Mouse (Mus musculus): ENCODE measurements at regions not wholly inside any gene's neighbourhood (a gene's known extent, or its start where the extent isn't known, plus 50 kb on each side); places are given as distances from the start of the nearest gene placed in this dataset.

DNA sequence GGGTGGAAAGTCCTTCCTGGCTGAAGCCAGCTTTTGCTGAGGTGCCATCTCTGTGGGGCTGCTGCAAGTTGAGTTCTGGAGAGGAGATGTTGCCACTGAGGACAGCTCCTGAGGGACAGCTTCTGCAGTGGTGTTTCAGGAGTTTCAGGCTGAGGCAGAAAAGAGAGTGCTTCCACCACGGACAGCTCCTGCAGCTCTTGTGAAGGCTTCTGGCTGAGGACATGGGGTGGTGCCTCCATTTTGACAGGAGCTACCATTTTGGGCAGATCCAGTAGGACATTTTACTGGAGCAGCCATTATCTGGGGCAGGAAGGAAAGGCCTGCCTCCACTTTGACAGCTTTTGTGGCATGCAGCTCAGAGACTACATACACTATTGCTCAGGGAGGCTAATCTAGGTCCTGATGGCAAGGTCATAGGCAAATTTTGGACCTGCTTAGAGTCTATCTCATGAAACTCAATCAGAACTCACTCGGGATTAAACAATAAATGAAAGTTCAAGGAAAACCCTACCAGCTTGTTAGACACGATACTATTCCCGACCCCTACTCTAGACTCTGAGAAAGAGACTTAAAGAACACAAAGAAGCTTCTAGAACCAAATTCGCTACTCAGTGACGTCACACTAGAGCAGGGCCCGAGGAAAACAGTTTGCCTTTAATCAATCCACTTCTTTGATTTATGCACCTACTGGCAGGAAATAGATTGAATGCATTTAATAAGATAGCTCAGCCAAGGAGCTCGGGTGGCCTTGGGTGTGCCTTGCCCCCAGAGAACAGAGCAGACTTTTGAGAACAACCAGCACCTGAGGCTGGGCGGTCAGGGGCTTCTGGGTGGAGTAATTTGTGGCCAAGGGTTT is 130.7 kb downstream of the Med10 start:
- Histone ChIP-seq H3K27ac (replicated peaks; ENCODE audit: insufficient read depth, low read depth, low read length) (no peak overlapping the region), H3K36me3 (ENCODE audit: control insufficient read depth, insufficient read depth, low read length) (no peaks in the 10 kb centered on the region), H3K79me2 (ENCODE audit: control insufficient read depth, insufficient read depth, low read length) (no peaks in the 10 kb centered on the region), H3K4me3 (ENCODE audit: insufficient read depth, low read depth, low read length) (no peak overlapping the region), H3K9ac (ENCODE audit: low read depth, low read length) (no peak overlapping the region), H3K27me3 (ENCODE audit: control insufficient read depth, insufficient read depth, low read length) (no peaks in the 10 kb centered on the region), H3K4me1 (ENCODE audit: control insufficient read depth, insufficient read depth, low read length) (no peaks in the 10 kb centered on the region)
- TF ChIP-seq CTCF (IDR thresholded peaks at IDR 0.05; ENCODE audit: low read depth, low read length), result no peak
- TF ChIP-seq POLR2A (IDR thresholded peaks at IDR 0.05; ENCODE audit: extremely low read depth, insufficient read depth, low read length), result no peak
- DNase-seq (ENCODE audit: extremely low read depth, low read depth, low spot score), result no peak
- WGBS, result 71% methylated on average over 9 of the region's 9 CpGs

- Histone ChIP-seq H3K27ac (replicated peaks; ENCODE audit: insufficient read depth, low read depth, low read length) (no peak overlapping the region), H3K4me1 (ENCODE audit: control insufficient read depth, insufficient read depth, low read length) (no peaks in the 10 kb centered on the region), H3K27me3 (ENCODE audit: control insufficient read depth, insufficient read depth, low read length) (no peaks in the 10 kb centered on the region), H3K4me3 (ENCODE audit: insufficient read depth, low read depth, low read length) (no peak overlapping the region), H3K79me2 (ENCODE audit: control insufficient read depth, insufficient read depth, low read length) (no peaks in the 10 kb centered on the region), H3K36me3 (ENCODE audit: control insufficient read depth, insufficient read depth, low read length) (no peaks in the 10 kb centered on the region), H3K9ac (ENCODE audit: low read depth, low read length) (no peak overlapping the region)
- 74% methylated on average over 6 of the region's 6 CpGs for WGBS
- no peak for DNase-seq (ENCODE audit: extremely low read depth, low read depth, low spot score)
- TF ChIP-seq POLR2A (IDR thresholded peaks at IDR 0.05; ENCODE audit: extremely low read depth, insufficient read depth, low read length), result no peak
Observed at GRCm38 (mm10) chr13:69933551-69933845, 131.3 kb downstream of the Med10 start.

- H3K4me3 ChIP-seq (ENCODE audit: insufficient read depth, low read depth, low read length), result no peak overlapping the region
Observed at GRCm38 (mm10) chr13:69939791-69940190, 137.6 kb downstream of the Med10 start.

DNA sequence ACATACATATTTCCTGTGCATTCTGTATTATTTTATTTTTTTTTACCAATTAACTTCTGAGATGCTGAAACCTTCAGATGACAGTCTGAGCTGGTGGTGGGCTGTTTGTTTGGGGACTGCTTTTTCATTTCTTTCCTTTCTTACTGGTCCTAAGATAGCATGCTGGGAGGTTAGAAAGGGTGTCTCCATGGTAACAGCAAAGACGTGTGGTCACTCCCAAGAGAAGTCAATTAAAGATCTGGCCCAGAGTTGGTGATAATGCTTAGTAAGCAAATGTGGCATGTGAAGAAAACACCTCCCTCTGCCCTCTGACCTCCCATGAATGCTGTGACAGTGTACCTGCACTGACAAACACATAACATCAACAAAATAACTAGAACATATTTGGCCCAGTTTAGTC is 142.5 kb downstream of the Med10 start:
- Histone ChIP-seq H3K79me2 (ENCODE audit: control insufficient read depth, insufficient read depth, low read length) (no peaks in the 10 kb centered on the region), H3K4me1 (ENCODE audit: control insufficient read depth, insufficient read depth, low read length) (no peaks in the 10 kb centered on the region), H3K36me3 (ENCODE audit: control insufficient read depth, insufficient read depth, low read length) (no peaks in the 10 kb centered on the region), H3K4me3 (ENCODE audit: insufficient read depth, low read depth, low read length) (no peak overlapping the region), H3K27ac (replicated peaks; ENCODE audit: insufficient read depth, low read depth, low read length) (no peak overlapping the region), H3K9ac (ENCODE audit: low read depth, low read length) (no peak overlapping the region), H3K27me3 (ENCODE audit: control insufficient read depth, insufficient read depth, low read length) (no peaks in the 10 kb centered on the region)
- 21% methylated on average over 1 of the region's 1 CpGs for WGBS
- DNase-seq (ENCODE audit: extremely low read depth, low read depth, low spot score), result no peak
- TF ChIP-seq POLR2A (IDR thresholded peaks at IDR 0.05; ENCODE audit: extremely low read depth, insufficient read depth, low read length) (no peak), CTCF (IDR thresholded peaks at IDR 0.05; ENCODE audit: low read depth, low read length) (no peak)

More at GRCm38 (mm10) chr13:69939791-69940190, 137.6 kb downstream of the Med10 start:
- TF ChIP-seq CTCF (IDR thresholded peaks at IDR 0.05; ENCODE audit: low read depth, low read length), result no peak
- TF ChIP-seq POLR2A (IDR thresholded peaks at IDR 0.05; ENCODE audit: extremely low read depth, insufficient read depth, low read length), result no peak
- 85% methylated on average over 4 of the region's 4 CpGs for WGBS
- Histone ChIP-seq H3K36me3 (ENCODE audit: control insufficient read depth, insufficient read depth, low read length) (no peaks in the 10 kb centered on the region), H3K4me1 (ENCODE audit: control insufficient read depth, insufficient read depth, low read length) (no peaks in the 10 kb centered on the region), H3K79me2 (ENCODE audit: control insufficient read depth, insufficient read depth, low read length) (no peaks in the 10 kb centered on the region), H3K27me3 (ENCODE audit: control insufficient read depth, insufficient read depth, low read length) (no peaks in the 10 kb centered on the region), H3K9ac (ENCODE audit: low read depth, low read length) (no peak overlapping the region), H3K27ac (replicated peaks; ENCODE audit: insufficient read depth, low read depth, low read length) (no peak overlapping the region)
- no peak for DNase-seq (ENCODE audit: extremely low read depth, low read depth, low spot score)

DNA sequence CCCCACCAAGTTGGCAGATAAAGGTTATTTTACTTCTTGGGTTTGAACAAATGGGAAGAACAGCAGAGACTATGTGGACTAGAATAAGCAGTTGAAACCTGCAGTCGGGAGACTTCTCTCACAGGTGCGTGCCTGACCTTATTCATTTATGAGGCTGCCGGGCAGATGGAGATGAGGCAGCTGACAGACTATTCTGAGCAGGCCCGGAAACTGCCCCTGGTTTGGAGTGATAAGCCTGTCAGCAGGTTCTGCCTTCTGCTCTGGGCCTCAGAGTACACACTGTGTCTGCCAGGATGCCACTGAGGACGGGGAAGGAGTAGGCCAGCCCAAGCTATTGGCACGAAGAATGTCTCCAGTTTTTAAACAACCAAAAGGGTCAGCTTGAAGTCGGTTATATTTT is 144.4 kb downstream of the Med10 start:
- H3K27ac ChIP-seq (replicated peaks; ENCODE audit: insufficient read depth, low read depth, low read length), result no peak overlapping the region
- no peak for DNase-seq (ENCODE audit: extremely low read depth, low read depth, low spot score)

DNA sequence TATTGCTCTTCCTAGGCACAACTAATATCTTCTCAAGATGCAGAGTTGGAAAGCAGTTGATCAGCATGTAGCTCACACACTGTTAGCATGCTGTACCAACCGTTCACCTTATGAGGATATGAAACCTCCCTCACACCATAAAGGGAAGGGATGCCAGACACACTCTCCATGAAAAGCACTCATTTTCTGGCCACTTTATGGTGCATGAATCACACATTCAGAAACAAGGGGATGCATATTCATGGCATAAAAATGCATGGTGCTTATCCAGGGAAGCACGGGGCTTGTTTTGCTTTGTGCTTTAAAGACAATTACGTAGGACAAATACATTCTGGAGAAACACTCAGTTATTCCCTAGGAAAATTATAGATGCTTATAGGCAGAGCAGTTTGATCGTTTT is 149.9 kb downstream of the Med10 start:
- H3K4me3 ChIP-seq (ENCODE audit: insufficient read depth, low read depth, low read length), result no peak overlapping the region
- no peaks in the 10 kb centered on the region for H3K4me1 ChIP-seq (ENCODE audit: control insufficient read depth, insufficient read depth, low read length)
- H3K27me3 ChIP-seq (ENCODE audit: control insufficient read depth, insufficient read depth, low read length), result no peaks in the 10 kb centered on the region
- H3K36me3 ChIP-seq (ENCODE audit: control insufficient read depth, insufficient read depth, low read length), result no peaks in the 10 kb centered on the region
- TF ChIP-seq POLR2A (IDR thresholded peaks at IDR 0.05; ENCODE audit: extremely low read depth, insufficient read depth, low read length) (no peak), CTCF (IDR thresholded peaks at IDR 0.05; ENCODE audit: low read depth, low read length) (no peak)
- H3K9ac ChIP-seq (ENCODE audit: low read depth, low read length), result no peak overlapping the region
- no peak overlapping the region for H3K27ac ChIP-seq (replicated peaks; ENCODE audit: insufficient read depth, low read depth, low read length)
- no peaks in the 10 kb centered on the region for H3K79me2 ChIP-seq (ENCODE audit: control insufficient read depth, insufficient read depth, low read length)
- DNase-seq (ENCODE audit: extremely low read depth, low read depth, low spot score), result no peak
- 73% methylated on average over 4 of the region's 4 CpGs for WGBS

More for the DNA sequence above, 144.4 kb downstream of the Med10 start:
- Histone ChIP-seq H3K36me3 (ENCODE audit: control insufficient read depth, insufficient read depth, low read length) (no peaks in the 10 kb centered on the region), H3K4me1 (ENCODE audit: control insufficient read depth, insufficient read depth, low read length) (no peaks in the 10 kb centered on the region), H3K4me3 (ENCODE audit: insufficient read depth, low read depth, low read length) (no peak overlapping the region), H3K9ac (ENCODE audit: low read depth, low read length) (no peak overlapping the region), H3K79me2 (ENCODE audit: control insufficient read depth, insufficient read depth, low read length) (no peaks in the 10 kb centered on the region), H3K27me3 (ENCODE audit: control insufficient read depth, insufficient read depth, low read length) (no peaks in the 10 kb centered on the region)
- TF ChIP-seq CTCF (IDR thresholded peaks at IDR 0.05; ENCODE audit: low read depth, low read length), result no peak
- no peak for TF ChIP-seq POLR2A (IDR thresholded peaks at IDR 0.05; ENCODE audit: extremely low read depth, insufficient read depth, low read length)
- WGBS, result 69% methylated on average over 7 of the region's 7 CpGs

All from liver, adult 2 months (tissue).